Mouse (Mus musculus) cerebellum, adult 2 months (tissue): ENCODE measurements around the gene Lrch4.

Experiments used
- CTCF ChIP-seq: fragments of 200-500 bp; IDR thresholded peaks from 2 replicates; pipeline ENCODE4 v1.5.1; 2011; ENCODE audit warnings: low read depth, mild to moderate bottlenecking, control low read depth, low read length, moderate library complexity, borderline replicate concordance; ENCODE audit not compliant: insufficient read depth
- POLR2A ChIP-seq: fragments of 200-500 bp; IDR thresholded peaks from 2 replicates; pipeline ENCODE4 v1.6.1; 2011; ENCODE audit warnings: low read length, control low read depth, borderline replicate concordance; ENCODE audit not compliant: insufficient read depth

- no peak for TF ChIP-seq POLR2A
- no peak for TF ChIP-seq CTCF
Measured at GRCm38 (mm10) chr5:137608654-137609190, 20.2 kb upstream of the Lrch4 start.
